Mouse (Mus musculus) bone marrow, adult 2 months (tissue): ENCODE data around the gene Espl1.

Experiments
- CTCF ChIP-seq: fragments of 200-500 bp; IDR thresholded peaks from 2 replicates; pipeline ENCODE4 v1.5.1; 2011; ENCODE audit warnings: low read length, control low read depth; ENCODE audit not compliant: control insufficient read depth, insufficient read depth
- POLR2A ChIP-seq: fragments of 200-500 bp; IDR thresholded peaks from 2 replicates; pipeline ENCODE4 v1.6.1; 2011; ENCODE audit warnings: low read depth, mild to moderate bottlenecking, control low read depth, low read length, borderline replicate concordance; ENCODE audit not compliant: control insufficient read depth

GRCm38 (mm10) chr15:102255547-102256255 lies 40.4 kb upstream of the Espl1 start:
- TF ChIP-seq POLR2A (no peak), CTCF (no peak)
